Mouse (Mus musculus) adrenal gland, postnatal 25 days (tissue): ENCODE measurements at regions not wholly inside any gene's neighbourhood (a gene's known extent, or its start where the extent isn't known, plus 50 kb on each side); places are given as distances from the start of the nearest gene placed in this dataset.

Experiments
- DNase-seq: peaks from one replicate; pipeline ENCODE4 v3.0.0; 2021; ENCODE audit warnings: mixed read lengths

- peak; percentile 44 for DNase-seq
Observed at GRCm38 (mm10) chr8:77774551-77775335, 50.5 kb upstream of the Ednra start.

- DNase-seq, result no peak
Observed at GRCm38 (mm10) chr8:77775526-77775925, 51.3 kb upstream of the Ednra start.

- no peak for DNase-seq
Observed at GRCm38 (mm10) chr8:77777597-77777996, 53.3 kb upstream of the Ednra start.

- DNase-seq, result no peak
Observed at GRCm38 (mm10) chr8:77785676-77786255, 61.5 kb upstream of the Ednra start.

- DNase-seq, result no peak
Observed at GRCm38 (mm10) chr8:77794911-77795310, 70.6 kb upstream of the Ednra start.

GRCm38 (mm10) chr8:77803147-77803903, 79.1 kb upstream of the Ednra start:
- DNase-seq, result no peak

GRCm38 (mm10) chr8:77804536-77804935, 80.3 kb upstream of the Ednra start:
- no peak for DNase-seq

- DNase-seq, result no peak
Observed at GRCm38 (mm10) chr8:77804956-77805355, 80.7 kb upstream of the Ednra start.

- no peak for DNase-seq
Observed at GRCm38 (mm10) chr8:77805657-77806056, 81.4 kb upstream of the Ednra start.

GRCm38 (mm10) chr8:77814796-77815647, 90.8 kb upstream of the Ednra start:
- DNase-seq, result no peak

- DNase-seq, result no peak
Observed at GRCm38 (mm10) chr8:77815648-77815971, 91.3 kb upstream of the Ednra start.

- DNase-seq, result no peak
Observed at GRCm38 (mm10) chr8:77816217-77816616, 92.0 kb upstream of the Ednra start.

GRCm38 (mm10) chr8:77825786-77826185, 101.5 kb upstream of the Ednra start:
- no peak for DNase-seq

GRCm38 (mm10) chr8:77826255-77826654, 102.0 kb upstream of the Ednra start:
- no peak for DNase-seq

GRCm38 (mm10) chr8:77828079-77828478, 103.8 kb upstream of the Ednra start:
- DNase-seq, result no peak

GRCm38 (mm10) chr8:77829126-77829748, 105.0 kb upstream of the Ednra start:
- no peak for DNase-seq

GRCm38 (mm10) chr8:77829764-77830163, 105.5 kb upstream of the Ednra start:
- no peak for DNase-seq

GRCm38 (mm10) chr8:77834283-77834682, 110.0 kb upstream of the Ednra start:
- DNase-seq, result no peak

GRCm38 (mm10) chr8:77836902-77837489, 112.7 kb upstream of the Ednra start:
- no peak for DNase-seq

- DNase-seq, result no peak
Observed at GRCm38 (mm10) chr8:77842392-77843139, 118.3 kb upstream of the Ednra start.

- DNase-seq, result no peak
Observed at GRCm38 (mm10) chr8:77843229-77843628, 119.0 kb upstream of the Ednra start.
